Mouse (Mus musculus): ENCODE measurements around the gene Olfr933. TPM values are rescaled to one million over a fixed set of nuclear protein-coding genes. Genes with fewer than 3 reads are reported as not detected.

Gene Olfr933
- polyA plus RNA-seq, 1 experiment from 2014 or later, result not detected

Other genes starting within 250 kb of the Olfr933 start
- gene Olfr920, start 220.0 kb upstream of the Olfr933 start, polyA plus RNA-seq (2014; fragmentation: Nextera tagmentation; extraction: Ambion mirVana), result 0.05 TPM in 2 replicates
- not detected in 2 replicates for gene Olfr921, start 199.2 kb upstream of the Olfr933 start, polyA plus RNA-seq (2014; fragmentation: Nextera tagmentation; extraction: Ambion mirVana)
- gene Olfr922, start 157.7 kb upstream of the Olfr933 start, polyA plus RNA-seq (2014; fragmentation: Nextera tagmentation; extraction: Ambion mirVana), result not detected in 2 replicates
- not detected in 2 replicates for gene Olfr923, start 145.8 kb upstream of the Olfr933 start, polyA plus RNA-seq (2014; fragmentation: Nextera tagmentation; extraction: Ambion mirVana)
- not detected in 2 replicates for gene Olfr924, start 127.9 kb upstream of the Olfr933 start, polyA plus RNA-seq (2014; fragmentation: Nextera tagmentation; extraction: Ambion mirVana)
- not detected in 2 replicates for gene Olfr26, start 117.3 kb upstream of the Olfr933 start, polyA plus RNA-seq (2014; fragmentation: Nextera tagmentation; extraction: Ambion mirVana)
- gene Olfr926, start 95.2 kb upstream of the Olfr933 start, polyA plus RNA-seq (2014; fragmentation: Nextera tagmentation; extraction: Ambion mirVana), result not detected in 2 replicates
- not detected in 2 replicates for gene Olfr930, start 42.5 kb upstream of the Olfr933 start, polyA plus RNA-seq (2014; fragmentation: Nextera tagmentation; extraction: Ambion mirVana)
- not detected in 2 replicates for gene Olfr934, start 16.0 kb downstream of the Olfr933 start, polyA plus RNA-seq (2014; fragmentation: Nextera tagmentation; extraction: Ambion mirVana)
- gene Olfr935, start 27.4 kb downstream of the Olfr933 start, polyA plus RNA-seq (2014; fragmentation: Nextera tagmentation; extraction: Ambion mirVana), result not detected in 2 replicates
- not detected in 2 replicates for gene Olfr146, start 51.1 kb downstream of the Olfr933 start, polyA plus RNA-seq (2014; fragmentation: Nextera tagmentation; extraction: Ambion mirVana)
- gene Olfr937, start 92.6 kb downstream of the Olfr933 start, polyA plus RNA-seq (2014; fragmentation: Nextera tagmentation; extraction: Ambion mirVana), result not detected in 2 replicates
- not detected in 2 replicates for gene Olfr938, start 106.6 kb downstream of the Olfr933 start, polyA plus RNA-seq (2014; fragmentation: Nextera tagmentation; extraction: Ambion mirVana)
- gene Olfr27, start 155.8 kb downstream of the Olfr933 start, polyA plus RNA-seq (2014; fragmentation: Nextera tagmentation; extraction: Ambion mirVana), result not detected in 2 replicates
- gene Olfr943, start 194.0 kb downstream of the Olfr933 start, polyA plus RNA-seq (2014; fragmentation: Nextera tagmentation; extraction: Ambion mirVana), result not detected in 2 replicates
- not detected in 2 replicates for gene Olfr944, start 229.6 kb downstream of the Olfr933 start, polyA plus RNA-seq (2014; fragmentation: Nextera tagmentation; extraction: Ambion mirVana)